Mouse (Mus musculus) E14TG2a.4 (cell line): ENCODE measurements around the gene Lsm8.

ENCODE experiments used
- CTCF ChIP-seq: conservative IDR thresholded peaks from 2 replicates; pipeline ENCODE4 v1.5.1; 2014; ENCODE audit warnings: low read length
- NANOG ChIP-seq: IDR thresholded peaks from 2 replicates; pipeline ENCODE4 v1.6.1; 2014; ENCODE audit warnings: borderline replicate concordance, low read length, mixed read lengths

GRCm38 (mm10) chr6:18848702-18849061 lies 303 bp downstream of the Lsm8 start:
- TF ChIP-seq CTCF (no peak), NANOG (no peak)
